Mouse (Mus musculus) lung, adult 2 months (tissue): ENCODE data around the gene Cd81.

Experiments used
- CTCF ChIP-seq: fragments of 200-500 bp; IDR thresholded peaks from 2 replicates; pipeline ENCODE4 v1.5.1; 2011; ENCODE audit warnings: mild to moderate bottlenecking, low read length, control low read depth; ENCODE audit not compliant: insufficient read depth
- POLR2A ChIP-seq: fragments of 200-500 bp; IDR thresholded peaks from 2 replicates; pipeline ENCODE4 v1.6.1; 2011; ENCODE audit warnings: low read depth, mild to moderate bottlenecking, control low read depth, low read length, borderline replicate concordance; ENCODE audit errors: extremely low read depth

DNA sequence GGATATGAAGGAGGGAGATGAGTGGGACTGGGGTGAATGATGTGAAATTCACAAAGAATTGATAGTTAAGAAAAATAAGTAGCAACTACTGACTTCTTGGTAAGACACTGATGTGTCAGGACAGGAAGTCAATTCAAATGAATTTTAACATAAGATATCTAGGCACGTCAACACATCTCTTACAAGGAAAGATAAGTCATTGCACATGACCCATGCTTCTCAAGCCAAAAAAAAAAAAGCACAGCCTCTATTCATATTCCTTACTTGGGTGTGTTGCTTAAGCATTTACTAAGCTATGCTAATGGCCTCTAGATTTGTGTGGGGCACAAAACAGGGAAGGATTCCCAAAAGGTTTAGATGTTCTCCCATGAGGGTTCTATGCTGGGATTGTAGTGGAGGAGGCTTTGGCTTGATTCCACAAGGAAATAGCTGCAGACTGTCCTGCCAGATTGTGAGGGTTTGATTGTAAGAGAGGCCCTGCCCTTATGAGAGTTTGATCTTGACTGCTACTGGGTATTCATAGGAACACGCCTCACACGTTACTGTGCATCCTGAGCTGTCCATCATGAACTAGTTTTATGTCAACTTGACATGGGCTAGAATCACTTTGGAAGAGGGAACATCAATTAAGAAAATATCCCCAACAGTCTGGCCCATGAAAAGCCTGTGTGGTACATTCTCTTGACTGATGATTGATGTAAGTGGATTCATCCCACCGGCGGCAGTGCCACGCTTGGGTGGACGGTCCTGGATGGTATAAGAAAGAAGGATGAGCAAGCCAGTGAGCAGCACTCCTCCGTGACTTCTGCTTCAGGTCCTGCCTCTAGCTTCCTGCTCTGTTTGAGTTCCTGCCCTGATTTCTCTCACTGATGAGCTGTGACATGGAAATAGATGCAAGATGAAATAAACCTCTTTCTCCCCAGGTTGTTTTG is 17.8 kb upstream of the Cd81 start:
- TF ChIP-seq POLR2A (no peak), CTCF (no peak)
